Mouse (Mus musculus) B cell, adult (primary cell): Measurements from ENCODE around the gene Mgrn1. TPM values are rescaled to one million over a fixed set of nuclear protein-coding genes. Genes with fewer than 3 reads are reported as not detected.

Experiments
- total RNA-seq: library from RNA; stranded (reverse); gene quantifications from 4 replicates; pipeline ENCODE4 v1.2.4, GENCODE M21; 2023; ENCODE audit not compliant: inconsistent age

The Mgrn1 gene
- 138 to 157 TPM (median 152 TPM) in 4 replicates for total RNA-seq

DNA sequence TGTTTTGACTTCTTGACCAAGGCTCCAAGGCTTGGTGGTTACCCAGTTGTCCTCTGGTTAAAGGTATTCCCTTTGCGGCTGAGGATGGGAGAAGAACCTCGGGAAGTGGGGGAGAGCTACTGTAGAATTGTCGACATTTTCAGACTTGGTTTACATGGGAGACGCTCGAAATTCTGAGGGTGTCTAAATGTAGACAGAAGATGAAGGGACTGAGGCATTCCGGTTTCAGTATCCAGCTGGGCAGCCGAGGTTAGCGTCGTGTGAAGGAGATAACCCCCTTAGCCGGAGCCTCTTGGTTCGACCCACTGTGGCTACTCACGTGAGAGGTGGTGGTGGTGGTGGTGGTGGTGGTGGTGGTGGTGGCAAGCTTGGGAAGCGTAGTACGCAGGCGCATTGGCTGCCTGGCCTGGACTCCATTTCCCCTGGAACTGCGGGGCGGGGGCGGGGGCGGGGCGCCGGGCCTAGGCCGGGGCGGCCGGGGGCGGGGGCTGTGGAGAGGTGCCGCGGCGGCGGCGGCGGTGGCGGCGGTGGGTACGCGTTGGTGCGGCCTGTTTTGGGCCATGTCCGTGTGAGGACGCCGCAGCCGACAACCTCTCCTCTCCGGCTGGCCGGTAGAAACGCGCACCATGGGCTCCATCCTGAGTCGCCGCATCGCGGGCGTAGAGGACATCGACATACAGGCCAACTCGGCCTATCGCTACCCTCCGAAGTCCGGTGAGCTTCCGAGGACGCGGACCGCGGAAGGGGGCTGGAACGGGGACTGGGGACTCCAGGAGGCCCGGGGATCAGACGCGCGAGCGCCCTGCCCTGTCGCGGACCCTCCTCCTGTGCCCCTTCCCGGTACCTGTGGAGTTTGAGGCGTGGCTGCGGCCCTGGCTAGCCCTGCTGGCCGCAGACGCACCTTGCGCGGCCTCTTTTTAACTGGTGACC is at the start of gene Mgrn1:
Mgrn1 (plus strand) TSS at position 490 of the 930 bp plus-strand sequence.

DNA sequence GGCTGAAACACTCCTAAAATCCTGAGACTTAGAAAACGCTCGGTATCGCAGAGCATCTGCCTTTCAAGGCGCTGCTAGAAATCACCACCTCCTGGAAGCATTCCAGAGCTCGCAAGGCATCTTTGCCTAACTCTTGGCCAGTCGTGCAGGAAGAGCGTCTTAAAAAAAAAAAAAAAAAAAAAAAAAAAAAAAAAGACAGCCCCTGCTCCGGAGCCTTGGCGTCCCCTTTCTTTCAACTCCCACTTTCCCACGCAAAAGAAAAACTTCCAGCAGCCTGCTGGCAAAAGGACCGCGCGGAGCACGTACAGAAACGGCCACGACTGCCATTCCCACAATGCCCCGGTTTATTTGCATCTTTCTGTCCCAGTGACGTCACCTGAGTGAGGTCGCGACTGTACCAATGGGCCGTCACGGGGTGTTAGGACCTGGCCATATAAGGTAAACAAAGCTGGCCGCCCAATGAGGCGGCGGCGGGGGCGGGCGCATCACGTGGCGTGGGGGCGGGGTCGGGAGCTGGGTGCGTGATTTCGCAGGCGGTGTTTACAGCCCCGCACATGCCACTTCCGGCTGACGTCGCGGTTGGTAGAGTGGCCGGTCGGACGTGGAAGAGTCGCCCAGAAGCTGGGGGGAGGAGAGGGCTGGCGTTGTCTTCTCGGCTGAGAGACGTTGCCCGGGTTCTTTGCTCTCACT is 5.8 kb upstream of the Mgrn1 start, which contains the start of gene Ubald1:
Ubald1 (minus strand) TSS at position 180 of the 690 bp plus-strand sequence.

DNA sequence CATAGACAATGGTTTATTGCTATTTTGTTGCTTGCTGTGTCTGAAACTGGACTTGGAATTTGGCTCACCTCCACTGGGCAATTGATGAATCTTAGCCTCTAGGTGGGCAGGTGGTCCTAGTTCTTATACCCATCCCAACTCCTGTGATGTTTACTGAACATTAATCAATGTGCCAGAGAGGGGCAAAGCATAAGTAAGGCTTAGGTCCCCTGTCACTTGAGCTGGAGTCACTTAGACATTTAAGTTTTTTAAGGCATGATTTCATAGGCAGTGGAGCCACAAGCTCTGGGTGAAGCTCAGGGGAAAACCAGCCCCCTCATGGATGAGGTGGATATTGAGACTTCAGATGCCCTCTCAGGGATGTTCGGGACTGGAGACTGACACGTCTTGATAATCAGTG is 52.4 kb downstream of the Mgrn1 start, which contains the start of gene Nudt16l1:
Nudt16l1 (plus strand) TSS at position 301 of the 400 bp plus-strand sequence.

DNA sequence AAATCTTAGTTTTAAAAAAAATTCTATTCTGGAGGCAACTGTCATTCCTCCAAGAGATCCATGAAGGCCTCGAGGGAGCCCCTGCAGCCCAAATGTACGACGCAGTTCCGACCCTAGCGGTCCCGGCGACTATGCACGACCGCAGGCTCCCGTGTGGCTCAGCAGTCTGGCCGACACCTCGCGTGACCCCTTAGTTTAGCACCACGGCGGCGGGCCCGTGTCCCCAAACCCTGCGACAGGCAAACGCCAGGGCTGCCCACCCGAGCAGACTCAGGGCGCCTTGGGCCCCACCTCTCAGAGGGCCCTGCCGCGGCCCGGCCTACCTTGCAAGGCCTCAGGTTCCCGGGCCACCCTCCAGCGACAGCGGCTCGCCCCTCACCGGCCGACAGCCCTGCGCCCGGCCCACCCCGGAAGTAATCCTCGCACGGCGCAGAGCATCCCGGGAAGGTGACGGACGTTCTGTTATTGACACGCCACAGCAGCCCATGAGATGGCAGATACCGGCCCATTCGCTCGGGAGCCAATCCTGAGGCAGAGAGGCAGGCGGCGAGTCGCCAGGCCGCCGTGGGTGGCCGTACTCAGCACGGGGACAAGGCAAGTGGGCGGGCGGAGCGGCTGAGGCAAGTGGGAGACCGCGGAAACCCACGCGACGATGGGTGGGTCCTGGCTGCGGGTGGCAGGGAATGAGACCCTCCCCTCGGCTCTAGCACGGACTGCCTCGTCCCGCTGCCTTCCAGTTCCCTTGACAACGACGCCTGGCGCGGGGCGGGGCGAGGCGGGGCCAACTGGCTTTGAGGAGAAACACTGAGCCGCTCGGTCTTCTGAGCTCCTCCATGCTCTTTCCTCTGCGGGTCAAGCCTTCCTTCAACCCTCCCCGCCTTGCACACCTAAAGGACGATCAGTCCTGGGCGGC is 78.0 kb downstream of the Mgrn1 start, which contains the start of gene Anks3:
Anks3 (minus strand) TSS at position 409 of the 913 bp plus-strand sequence.

Other genes with a start within 250 kb of the Mgrn1 start
- gene Vasn, start 246.3 kb upstream of the Mgrn1 start, total RNA-seq = 0.63 to 2.5 TPM (median 0.81 TPM) in 3 of 4 replicates, not detected in the other
- gene Dnaja3, start 246.3 kb upstream of the Mgrn1 start, total RNA-seq = 30.1 to 34.1 TPM (median 31.9 TPM) in 4 replicates
- 202 to 234 TPM (median 210 TPM) in 4 replicates for gene Coro7, start 206.5 kb upstream of the Mgrn1 start, total RNA-seq
- 10.6 to 12.9 TPM (median 11.6 TPM) in 4 replicates for gene Nmral1, start 166.9 kb upstream of the Mgrn1 start, total RNA-seq
- 47.7 to 55.4 TPM (median 53.2 TPM) in 4 replicates for gene Hmox2, start 159.9 kb upstream of the Mgrn1 start, total RNA-seq
- 54.2 to 63.9 TPM (median 60.2 TPM) in 4 replicates for gene Cdip1, start 96.0 kb upstream of the Mgrn1 start, total RNA-seq
- gene 4930562C15Rik, start 50.8 kb upstream of the Mgrn1 start, total RNA-seq = not detected in 4 replicates
- 173 to 195 TPM (median 185 TPM) in 4 replicates for gene Ubald1, start 5.9 kb upstream of the Mgrn1 start, total RNA-seq
- 45.2 to 47.4 TPM (median 46.1 TPM) in 4 replicates for gene Nudt16l1, start 52.5 kb downstream of the Mgrn1 start, total RNA-seq
- 78.8 to 99.2 TPM (median 87.6 TPM) in 4 replicates for gene Anks3, start 78.0 kb downstream of the Mgrn1 start, total RNA-seq
- gene Sept12, start 111.6 kb downstream of the Mgrn1 start, total RNA-seq = not detected in 4 replicates
- gene Smim22, start 121.0 kb downstream of the Mgrn1 start, total RNA-seq = not detected in 4 replicates
- gene Rogdi, start 127.3 kb downstream of the Mgrn1 start, total RNA-seq = 103 to 117 TPM (median 113 TPM) in 4 replicates
- 147 to 149 TPM (median 149 TPM) in 4 replicates for gene Glyr1, start 163.6 kb downstream of the Mgrn1 start, total RNA-seq
- 75.6 to 88.8 TPM (median 81.9 TPM) in 4 replicates for gene Ubn1, start 163.8 kb downstream of the Mgrn1 start, total RNA-seq
- gene Ppl, start 246.2 kb downstream of the Mgrn1 start, total RNA-seq = 5.2 to 8.3 TPM (median 6.6 TPM) in 4 replicates